Mouse (Mus musculus): ENCODE measurements around the gene Ankrd65.

Ankrd65 gene

GRCm38 (mm10) chr4:155847591-155848352, 57.5 kb downstream of the Ankrd65 start:
- DNase-seq (ENCODE audit: low spot score), result peak; percentile 63

GRCm38 (mm10) chr4:155848434-155849095, 58.3 kb downstream of the Ankrd65 start:
- peak; percentile 45 for DNase-seq (ENCODE audit: low spot score)
